Mouse (Mus musculus): Measurements from ENCODE around the gene Qprt.
A peak's percentile ranks its signal among the peaks of the same experiment; 100 is the strongest.
"Not testable (repeated sequence)": the region's sequence is repeated elsewhere in the genome, so short reads cannot be mapped to it uniquely, and the experiment has no call there.

Qprt gene

DNA sequence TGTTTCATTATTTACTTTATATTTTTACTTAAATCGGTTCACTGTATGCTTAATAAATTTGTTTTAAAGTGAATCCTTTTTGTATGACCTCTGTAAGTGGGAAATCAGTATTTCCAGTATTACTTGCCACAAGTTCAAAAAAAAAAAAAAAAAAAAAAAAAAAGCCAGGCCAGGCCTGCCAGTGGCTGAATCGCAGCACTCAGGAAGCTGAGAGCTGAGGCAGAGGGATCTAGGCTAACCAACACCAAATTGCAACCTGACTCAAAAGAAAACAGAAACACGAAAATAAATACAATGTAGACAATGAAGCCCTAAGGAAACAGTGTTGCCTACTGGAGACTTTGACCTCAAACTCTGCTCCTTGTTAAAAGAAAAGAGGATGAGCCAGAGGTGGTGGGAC lies 28.1 kb downstream of the Qprt start:
- DNase-seq: no peak

DNA sequence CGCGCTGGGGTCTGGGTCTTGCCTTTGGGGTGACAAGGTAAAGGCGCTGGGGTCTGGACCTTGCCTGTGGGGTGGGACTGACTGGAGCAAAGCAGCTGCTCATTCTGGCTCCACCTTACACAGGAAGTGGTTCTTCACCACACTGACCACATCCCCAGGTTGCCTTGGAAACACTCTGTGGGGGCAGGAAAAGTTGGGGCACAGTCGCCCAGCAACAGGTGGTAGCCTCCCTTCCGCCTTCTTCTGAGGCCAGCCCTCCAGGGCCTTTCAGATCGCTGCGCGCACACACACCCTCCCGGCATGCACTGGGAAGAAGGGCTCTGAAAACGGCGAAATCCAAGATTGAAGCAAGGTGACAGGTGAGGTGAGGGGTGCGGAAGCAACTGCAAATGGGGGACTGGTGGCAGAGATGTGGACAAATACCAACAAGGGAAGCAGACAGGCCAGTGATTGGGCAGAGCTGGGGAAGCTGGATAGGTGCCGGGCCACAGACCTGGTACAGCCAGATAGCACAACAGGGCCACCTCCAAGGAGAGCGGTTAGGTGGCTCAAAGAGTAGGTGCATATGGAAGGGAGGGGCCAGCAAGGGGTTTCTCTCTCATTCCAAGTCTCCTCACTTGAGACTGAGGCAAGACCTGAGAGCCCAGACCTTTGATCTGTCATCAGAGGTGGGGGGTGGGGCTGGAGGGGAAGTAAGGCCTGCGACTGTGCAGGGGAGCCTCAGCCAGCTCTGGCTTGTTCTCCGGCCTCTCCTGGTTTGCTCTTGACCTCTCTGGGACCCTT lies 30.7 kb downstream of the Qprt start, which contains the start of gene AI467606:
Gene AI467606, plus strand, starts transcription at position 246 of the 783 bp plus-strand sequence.
- peak in 1 of 2 experiments; percentile 28 for DNase-seq

DNA sequence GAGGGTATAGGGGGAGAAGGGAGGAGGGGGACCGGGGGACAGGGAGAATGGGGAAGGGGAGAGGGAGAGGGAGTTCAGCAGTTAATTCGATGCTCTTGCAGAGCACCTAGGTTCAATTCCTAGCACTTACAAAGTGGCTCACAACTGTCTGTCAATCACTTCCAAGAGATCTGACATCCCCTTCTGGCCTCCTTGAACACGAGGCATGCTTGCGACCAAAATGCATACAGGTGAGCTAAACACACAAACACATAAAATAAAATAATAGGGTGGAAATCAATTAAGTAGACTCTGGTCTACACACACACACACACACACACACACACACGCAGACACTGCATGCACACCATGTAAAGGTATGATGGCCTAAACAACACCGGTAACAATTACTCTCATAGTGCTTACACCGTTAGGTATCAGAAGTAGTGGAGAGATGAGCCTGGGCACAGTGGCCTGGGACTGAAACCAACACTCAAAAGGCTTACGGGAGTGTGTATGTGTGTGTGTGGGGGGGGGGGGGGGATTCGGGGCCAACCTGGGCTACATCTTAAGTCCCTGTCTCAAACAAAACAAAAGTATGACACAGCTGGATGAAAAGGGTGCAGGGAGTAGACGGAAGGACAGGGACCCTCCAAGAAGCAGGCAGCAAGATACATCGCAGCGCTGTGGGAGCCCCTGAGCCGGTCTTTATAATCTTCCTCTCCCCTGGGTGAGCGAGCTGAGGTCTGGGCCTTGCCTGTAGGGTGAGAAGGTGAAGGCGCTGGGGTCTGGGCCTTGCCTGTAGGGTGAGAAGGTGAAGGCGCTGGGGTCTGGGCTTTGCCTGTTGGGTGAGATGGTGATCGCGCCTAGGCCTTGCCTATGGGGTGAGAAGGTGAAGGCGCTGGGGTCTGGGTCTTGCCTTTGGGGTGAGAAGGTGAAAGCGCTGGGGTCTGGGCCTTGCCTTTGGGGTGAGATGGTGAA lies 31.6 kb downstream of the Qprt start:
- no peak for DNase-seq

DNA sequence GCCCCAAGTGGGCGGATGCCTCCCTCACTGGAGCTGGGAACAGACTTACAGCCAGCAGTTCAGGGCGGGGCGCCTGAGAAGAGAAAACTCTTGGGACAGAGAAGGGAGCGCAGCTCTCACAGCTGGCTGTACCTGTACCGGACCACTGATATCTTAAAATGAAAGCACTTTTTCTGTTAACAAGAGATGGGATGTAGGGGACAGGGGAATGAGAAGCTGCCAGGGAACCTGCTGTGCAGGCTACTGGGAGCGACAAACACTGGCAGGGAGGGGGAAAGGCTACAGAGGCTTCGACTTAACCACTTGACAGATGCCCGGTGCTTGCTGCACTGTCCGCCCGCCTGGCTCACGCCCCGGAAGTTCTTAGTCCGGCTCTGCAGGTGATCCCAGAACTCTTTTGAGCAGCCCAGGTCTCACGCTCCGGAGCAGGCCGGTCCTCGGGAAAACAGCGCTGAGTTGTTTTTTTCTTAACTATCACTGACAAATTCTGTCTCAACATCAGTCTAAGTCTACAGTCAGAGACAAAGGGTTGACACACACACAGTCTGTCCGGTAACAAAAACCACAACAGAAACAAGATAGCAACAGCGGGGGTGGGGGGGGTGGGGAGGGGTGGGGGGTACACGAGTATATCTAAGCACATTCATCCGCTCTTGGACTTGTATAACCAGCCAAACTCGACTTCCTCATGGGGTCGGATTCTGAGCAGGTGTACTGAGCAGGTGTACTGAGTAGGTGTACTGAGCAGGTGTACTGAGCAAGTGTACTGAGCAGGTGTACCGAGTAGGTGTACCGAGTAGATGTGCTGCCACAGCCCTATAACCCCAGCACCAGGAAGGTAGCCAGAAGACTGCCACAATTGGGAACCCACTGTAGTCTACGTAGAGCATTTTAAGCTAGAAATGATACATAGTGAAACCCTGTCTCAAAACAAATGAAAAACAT lies 32.9 kb downstream of the Qprt start:
- DNase-seq: no peak

DNA sequence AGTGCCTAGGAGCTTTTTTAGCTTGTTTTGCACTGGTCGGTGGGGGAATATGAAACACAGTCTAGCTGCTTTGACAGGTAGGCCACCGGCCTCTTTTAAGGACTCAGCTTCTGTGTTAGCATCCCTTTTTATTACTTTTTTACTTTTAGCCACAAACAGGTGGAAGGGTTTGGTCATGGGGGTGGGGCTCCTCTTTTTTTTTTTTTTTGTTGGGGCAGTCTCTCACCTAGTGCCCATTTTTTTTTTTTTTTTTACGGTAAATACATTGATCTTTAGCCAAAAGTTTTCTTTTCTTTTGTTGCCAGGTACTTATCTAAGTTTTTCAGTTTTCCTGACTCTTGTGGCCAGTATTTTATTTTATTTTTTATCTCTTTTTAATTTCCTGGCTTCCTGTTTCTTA lies 33.9 kb downstream of the Qprt start:
- no peak for DNase-seq

DNA sequence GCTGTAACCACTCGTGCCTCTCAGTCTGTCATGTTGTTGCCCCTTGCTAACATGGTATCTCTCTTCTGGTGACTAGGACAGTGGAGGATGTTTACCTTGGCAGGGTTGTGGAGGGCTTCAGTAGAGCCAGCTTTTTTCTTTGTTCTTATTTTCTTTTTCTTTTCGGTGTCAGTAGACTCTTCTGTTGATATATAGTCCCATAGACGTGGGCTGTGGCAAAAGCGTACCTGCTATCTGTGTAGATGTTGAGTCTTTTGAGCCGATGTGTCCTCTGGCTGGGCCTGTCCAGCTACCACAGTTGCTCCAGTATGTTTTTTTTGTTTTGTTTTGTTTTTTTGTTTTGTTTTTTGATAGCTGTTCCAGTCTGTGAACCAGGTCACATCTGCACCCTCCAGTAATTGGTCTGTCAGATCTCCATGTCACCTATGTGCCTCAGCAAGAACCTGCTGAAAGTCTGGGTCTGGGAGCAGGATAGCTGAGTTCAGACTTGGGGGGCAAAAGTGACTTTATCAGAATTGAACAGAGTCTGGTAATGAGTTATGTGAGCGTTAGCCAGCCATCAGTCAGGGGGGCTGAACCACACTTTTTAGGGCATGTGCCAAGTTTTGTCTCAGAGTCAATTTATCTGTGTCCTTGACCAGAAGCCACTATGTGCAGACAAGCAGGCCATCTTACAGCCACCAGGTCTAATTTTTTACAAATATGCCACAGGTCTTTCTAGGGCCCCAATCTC lies 34.6 kb downstream of the Qprt start, which contains the start of gene Zg16:
Gene Zg16, minus strand, starts transcription at position 51 of the 733 bp plus-strand sequence.
- not testable (repeated sequence) for DNase-seq

DNA sequence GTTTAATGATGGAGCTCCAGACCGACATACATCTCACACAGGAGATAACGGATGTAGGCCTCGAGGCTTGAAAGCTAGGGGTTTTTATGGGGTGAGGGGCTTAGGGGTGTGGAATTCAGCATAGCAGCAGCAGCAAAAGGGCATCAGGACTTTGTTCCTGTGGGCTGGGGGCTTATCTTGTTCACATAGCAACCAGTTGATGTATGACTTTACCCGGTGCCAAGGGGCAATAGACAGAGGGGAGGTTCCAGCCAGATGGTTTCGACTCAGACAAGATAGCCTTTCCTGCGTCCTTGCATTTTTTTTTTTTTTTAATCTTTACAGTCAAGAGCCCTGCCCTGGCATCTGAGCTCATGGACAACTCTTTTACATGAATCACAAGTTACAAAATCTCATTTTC lies 36.3 kb downstream of the Qprt start:
- DNase-seq: not testable (repeated sequence)

DNA sequence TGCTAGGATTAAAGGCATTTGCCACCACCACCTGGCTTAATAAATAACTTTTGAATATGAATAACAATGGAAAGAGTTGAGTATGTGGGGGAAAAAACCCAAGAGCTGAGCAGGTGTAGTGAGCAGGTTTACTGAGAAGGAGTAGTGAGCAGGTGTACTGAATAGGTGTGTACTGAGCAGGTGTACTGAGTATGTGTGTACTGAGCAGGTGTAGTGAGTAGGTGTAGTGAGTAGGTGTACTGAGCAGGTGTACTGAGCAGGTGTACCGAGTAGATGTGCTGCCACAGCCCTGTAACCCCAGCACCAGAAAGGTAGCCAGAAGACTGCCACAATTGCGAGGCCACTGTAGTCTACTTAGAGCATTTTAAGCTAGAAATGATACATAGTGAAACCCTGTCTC lies 37.2 kb downstream of the Qprt start:
- no peak for DNase-seq

DNA sequence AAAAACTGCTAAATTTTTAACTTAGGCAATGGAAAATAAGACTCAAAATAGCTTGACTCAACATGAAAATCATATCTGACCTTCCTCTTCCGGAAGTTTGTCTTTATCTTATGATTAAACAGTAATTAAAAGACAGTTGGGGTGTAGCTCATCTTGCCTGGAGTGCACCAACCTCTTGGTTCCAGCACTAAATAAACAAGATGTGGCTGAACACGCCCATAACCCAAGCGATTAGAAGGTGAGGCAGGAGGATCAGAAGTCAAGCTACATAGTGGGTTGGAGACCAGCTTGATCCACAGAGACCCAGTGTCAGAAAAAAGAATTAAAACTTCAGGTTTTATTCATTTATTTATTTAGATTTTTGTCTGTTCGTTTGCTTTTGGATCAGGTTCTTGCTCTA lies 38.3 kb downstream of the Qprt start:
- DNase-seq: no peak

DNA sequence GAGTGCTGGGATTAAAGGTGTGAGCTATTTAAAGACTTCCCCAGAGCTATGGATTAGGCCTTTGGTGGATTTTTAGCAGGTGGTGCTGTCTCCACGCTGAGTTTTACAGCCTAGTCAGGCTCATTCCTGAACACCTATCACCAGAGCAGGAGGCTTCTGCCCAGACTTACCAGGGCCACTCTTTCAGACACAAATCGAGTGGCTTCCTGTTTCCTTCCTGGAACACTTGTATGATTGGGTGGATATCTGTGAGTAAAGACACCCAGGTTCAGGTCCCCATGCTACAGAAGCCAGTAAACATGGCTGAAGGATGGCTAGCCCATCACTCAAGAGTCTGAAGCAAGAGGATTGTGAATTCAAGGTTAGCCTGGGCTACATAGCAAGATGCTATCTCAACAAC lies 39.0 kb downstream of the Qprt start:
- no peak for DNase-seq

DNA sequence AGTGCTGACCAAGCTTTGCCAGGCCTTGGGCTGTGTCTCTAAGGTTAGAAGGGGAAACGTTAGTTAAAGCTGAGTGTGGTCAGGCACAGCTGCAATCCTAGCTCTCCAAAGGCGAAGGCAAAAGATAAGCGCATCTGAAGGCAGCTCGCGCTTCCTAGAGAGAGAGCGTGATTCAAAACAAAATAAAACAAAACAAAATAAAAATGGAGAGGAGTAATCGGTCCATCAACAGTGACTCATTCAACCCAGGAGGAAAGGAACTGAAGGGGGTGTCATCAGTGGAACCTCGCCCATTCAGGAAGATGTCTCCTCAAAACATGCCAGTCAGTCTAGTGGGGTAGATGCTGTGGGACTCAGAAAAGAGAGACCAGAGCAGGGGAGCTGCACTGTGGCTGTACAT lies 39.8 kb downstream of the Qprt start:
- DNase-seq: no peak

DNA sequence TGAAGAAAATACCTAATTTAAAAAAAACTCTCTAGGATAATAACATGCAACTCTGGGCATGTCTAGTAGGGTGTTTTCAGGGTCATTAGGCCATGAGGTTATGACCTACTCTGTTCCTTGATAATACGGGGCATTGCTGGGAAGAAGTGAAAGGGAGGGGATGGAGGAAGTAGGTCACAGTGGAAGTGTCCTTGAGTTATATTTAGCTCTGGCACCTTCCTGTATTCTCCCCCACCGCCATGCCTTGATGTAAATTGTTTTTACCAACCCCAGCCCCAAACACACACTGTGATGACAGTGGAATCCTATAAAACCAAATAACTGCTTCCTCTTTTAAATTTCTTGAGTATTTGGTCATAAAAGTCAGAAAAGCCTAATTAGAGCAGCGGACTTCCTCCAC lies 42.0 kb downstream of the Qprt start:
- no peak for DNase-seq

DNA sequence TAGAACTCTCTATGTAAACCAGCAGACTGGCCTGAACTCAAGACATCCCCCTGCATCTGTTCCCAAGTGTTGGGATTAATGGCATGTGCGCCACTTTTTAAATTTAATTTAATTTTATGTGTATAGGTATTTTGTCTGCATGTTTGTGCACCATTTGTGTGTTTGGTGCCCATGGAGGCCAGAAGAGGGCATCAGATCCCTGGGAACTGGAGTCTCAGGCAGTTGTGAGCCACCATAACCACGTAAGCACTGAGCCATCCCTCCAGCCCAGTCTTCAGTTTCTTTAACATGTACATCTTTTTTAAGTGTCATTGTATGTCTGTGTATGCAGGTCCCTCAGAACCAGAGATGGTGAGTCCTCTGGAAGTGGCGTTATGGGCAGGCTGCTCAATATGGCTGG lies 44.3 kb downstream of the Qprt start:
- DNase-seq: no peak

DNA sequence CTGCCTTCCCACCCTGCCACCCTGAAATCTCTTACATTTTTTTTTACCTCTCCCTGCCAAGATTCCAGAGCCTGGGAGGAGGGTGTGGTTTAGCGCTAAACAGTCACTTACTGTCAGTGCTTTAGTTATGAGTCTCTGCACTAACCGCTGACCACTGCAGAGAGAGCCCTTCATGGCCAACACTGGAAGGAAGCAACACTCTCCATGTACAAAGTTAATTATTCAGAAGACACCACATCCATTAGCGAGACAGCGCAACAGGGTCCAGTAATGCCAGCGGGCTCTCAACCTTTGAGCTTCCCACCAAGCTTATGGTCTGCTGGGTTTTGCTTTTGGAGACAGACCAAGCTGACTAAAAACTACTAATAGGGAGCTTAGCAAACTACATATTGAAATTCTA lies 45.8 kb downstream of the Qprt start:
- DNase-seq: peak; percentile 49 to 74

DNA sequence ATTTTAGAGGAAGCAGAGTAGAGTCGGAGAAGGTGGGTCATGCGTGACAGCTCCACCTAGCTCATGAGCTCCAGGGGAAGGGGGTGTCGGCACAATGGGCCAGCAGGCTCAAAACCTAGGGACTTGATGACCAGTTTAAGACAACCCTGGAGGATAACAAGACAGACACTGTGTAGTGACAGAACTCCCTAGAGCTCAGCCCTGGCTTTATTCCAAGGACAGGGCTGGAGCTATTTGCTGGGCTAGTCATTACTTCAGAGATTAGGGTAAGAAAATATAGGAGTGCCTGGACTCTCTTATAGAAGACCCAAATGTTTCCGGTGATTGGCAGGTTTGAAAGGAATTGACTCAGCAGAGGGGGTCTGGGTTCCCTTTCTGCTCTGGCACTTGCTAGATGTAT lies 48.8 kb downstream of the Qprt start:
- no peak for DNase-seq

DNA sequence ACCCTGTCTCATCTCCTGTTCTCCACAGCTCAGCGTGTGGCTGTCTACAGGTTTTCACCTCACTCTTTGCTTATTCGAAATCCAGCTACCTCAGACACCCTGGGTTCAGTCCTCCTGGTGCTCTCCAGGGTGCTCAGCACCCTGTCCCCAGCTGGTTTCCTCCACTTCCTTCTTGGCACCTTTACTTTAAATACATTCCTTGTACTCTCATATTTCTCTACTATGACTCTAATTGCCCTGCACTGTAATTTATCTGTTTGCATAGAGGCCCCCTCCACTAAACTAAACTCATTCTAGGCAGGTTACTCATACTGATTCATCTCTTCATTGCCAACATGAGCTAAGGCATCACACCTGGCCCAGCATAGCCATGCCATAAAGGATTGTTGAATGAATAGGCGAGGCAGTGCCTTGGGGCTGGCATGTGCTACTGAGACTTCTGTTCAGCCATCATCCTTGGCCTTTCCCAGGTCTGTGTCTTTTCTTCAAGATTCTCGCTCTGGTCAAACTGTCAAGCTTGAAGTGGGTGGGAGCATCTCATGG lies 51.1 kb downstream of the Qprt start:
- DNase-seq: no peak

DNA sequence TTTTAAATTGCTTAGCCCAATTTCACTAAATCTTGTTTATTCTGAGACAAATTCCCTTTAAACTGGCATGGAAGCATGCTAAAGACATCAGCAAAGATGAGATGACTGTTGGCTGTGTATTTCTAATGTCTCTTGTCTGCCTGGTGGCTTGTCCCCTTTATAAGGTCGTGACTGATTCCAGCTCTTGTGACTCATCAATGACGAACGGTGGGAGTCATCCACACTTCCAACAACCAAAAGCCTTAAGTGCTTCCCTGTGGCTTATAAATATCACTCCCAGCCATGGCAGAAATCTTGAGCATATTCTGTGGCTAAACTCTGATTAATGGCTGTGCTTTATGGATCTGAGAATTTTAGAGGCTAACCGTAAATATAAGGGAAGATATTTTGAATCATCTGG lies 55.7 kb downstream of the Qprt start:
- no peak for DNase-seq

DNA sequence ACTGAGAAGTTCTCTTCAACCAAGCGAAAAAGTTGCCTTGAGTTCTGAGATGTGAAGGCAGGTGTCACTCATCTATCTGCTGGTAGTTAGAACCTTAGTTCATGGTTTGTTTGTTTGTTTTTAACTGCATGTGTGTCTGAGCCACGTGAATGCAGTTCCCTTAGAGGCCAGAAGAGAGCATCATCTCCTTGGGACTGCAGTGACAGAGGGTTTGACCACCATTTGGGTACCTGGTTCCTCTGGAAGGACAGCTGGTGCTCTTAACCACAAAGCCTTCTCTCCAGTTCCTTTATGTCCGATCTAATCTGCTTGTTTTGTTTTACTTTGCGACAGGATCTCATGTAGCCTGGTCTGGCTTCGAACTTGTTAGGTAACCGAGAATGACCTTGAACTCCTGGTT lies 56.5 kb downstream of the Qprt start:
- DNase-seq: no peak
